Mouse (Mus musculus) brain, embryonic 18.5 days (tissue): ENCODE measurements around the gene Rara.
"Not testable (repeated sequence)": the region's sequence is repeated elsewhere in the genome, so short reads cannot be mapped to it uniquely, and the experiment has no call there.

Experiments
- DNase-seq: peaks from one replicate; pipeline ENCODE4 v3.0.0-alpha.2; 2012; ENCODE audit warnings: low read depth, low spot score

Gene Rara

DNA sequence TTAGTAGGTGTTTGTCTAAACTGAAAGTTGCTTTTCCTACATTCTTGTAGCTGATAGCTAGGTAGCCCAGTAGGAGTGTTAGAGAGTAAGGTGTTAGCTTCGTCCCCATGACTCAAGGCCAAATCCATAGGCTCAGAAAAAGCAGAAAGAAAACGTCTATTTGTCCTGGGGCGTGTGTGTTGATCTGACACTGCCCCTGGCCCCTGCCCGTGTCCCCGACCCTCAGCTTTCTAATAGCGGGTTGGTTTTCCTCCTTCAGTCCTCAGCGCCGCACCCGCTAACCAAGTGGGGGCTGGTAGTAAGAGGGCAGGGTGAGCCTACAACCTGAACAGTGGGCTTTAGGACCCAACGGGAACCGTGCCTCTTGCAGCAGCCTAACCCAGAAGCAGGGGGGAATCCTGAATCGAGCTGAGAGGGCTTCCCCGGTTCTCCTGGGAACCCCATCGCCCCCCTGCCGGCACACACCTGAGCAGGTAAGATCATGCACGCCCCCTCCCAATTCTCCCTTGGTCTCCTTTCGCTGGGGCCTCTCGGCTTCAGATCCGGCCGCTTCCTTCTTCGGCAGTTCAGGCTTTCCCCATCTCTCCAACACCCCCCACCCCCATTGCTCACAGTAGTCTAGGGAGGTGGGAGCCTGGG, at the start of gene Rara:
Gene Rara (plus strand): TSS at position 381 of the 639 bp plus-strand sequence.
- DNase-seq = no peak

DNA sequence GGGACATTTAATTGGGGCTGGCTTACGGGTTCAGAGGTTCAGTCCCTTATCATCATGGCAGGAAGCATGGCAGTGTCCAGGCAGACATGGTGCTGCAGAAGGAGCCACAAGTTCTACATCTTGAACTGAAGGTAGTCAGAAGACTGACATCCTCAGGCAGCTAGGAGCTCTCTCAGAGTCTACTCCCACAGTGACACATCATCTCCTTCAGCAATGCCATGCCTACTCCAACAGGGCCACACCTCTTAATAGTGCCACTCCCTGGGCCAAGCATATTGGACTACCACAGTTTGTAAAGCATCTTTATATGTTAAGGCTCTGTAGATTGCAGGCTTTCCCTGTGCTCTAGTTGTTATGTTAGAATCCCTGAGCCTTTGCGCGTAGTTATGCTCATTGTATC, 39.9 kb upstream of the Rara start:
- DNase-seq = no peak

DNA sequence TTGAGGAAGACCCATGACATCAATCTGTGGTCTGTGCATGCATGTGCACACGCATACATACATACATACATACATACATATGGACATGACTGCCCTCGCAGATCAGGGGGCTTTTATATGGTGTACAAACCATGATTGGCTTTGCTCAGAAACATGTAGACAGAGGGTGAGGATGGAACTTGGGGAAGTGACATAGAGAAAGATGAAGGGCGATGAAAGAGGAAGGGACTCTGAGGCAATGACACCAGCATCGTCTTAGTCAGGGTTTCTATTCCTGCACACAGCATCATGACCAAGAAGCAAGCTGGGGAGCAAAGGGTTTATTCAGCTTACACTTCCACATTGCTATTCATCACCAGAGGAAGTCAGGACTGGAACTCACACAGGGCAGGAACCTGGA, 38.5 kb upstream of the Rara start:
- DNase-seq = no peak

DNA sequence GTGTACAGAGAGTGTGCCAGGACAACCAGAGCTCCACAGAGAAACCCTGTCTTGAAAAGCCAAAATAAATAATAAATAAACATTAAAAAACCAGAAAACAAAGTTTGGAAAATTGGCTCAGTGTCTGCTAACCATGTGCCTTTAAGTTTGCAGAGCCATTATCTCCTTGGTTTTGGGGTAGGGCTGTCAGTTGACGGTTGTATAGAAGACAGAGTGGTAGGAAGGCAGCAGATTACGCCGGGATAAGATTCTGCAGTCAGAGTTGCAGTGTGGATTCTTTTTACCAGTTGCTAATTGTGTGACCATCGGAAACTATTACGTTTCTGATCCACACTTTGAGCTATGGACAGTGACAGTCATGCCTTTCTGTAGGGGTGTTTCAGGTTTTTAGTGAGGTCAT, 37.6 kb upstream of the Rara start:
- no peak for DNase-seq

DNA sequence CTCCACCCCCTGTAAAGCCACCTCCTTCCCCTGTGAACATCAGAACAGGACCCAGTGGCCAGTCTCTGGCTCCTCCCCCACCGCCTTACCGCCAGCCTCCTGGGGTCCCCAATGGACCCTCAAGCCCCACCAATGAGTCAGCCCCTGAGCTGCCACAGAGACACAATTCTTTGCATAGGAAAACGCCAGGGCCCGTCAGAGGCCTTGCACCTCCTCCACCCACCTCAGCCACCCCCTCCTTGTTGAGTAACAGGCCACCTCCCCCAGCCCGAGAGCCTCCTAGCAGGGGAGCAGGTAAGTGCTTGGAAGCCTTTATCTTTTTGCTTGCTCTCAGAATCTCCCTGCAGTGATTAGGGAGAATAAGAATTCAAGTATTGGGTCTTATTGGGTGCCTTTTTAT, 35.2 kb upstream of the Rara start:
- DNase-seq = no peak

DNA sequence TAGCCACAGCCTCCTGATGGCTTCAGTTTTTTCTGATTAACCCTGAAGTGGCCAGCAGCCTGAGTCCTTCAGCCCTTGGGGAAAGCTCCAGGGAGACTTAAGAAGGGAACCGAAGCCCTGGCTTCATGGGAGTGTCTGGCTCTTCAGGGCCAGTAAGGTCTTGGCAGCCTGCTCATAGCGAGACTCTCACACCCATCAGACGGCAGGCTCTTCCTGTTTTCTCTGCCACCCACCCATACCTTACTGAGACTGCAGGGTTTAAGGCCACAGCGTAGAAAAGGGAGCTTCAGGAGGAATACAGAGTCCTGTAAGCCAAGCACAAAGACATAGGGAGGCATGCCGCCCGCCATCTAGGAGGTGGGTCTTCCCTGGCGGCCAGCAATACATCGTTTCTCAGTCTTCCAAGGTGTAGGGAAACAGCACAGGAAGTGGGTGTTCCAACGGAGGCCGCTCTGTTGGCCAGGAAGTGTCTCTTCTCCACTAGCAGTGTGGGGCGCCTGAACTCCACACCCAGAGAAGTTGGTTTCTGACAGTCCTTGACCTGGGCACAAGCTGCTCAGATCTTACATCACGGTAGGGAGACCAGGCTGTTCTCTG, 27.0 kb upstream of the Rara start:
- DNase-seq = no peak

DNA sequence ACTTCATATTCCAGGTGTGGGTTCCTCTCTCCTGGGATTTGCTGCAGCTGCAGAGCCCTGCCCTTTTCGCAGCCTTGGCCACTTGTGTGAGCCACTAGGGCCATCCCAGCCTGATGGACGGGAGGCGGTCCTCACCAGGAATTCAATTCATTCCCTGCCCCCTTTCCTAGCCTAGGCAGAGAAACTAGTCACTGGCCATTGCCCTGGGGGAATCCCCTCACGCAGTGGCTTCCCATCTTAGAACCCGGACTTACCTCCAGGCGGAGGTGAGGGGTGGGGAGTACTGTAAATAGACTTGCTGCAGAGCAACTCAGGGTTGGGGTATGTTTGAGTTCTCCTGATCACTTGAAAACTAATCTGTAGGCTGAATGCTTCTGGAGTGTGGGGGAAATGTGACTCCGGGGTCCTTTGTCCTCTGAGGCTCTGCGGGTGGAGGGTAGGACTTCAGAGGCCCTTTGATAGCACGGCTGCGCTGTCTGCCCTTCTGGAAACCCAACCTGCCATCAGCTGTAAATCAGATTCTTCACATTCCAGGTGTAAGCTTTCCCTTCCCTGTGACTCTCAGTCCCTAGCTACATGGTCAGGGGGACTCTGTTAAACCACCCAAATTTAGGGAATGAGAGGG, 24.9 kb upstream of the Rara start:
- no peak for DNase-seq

DNA sequence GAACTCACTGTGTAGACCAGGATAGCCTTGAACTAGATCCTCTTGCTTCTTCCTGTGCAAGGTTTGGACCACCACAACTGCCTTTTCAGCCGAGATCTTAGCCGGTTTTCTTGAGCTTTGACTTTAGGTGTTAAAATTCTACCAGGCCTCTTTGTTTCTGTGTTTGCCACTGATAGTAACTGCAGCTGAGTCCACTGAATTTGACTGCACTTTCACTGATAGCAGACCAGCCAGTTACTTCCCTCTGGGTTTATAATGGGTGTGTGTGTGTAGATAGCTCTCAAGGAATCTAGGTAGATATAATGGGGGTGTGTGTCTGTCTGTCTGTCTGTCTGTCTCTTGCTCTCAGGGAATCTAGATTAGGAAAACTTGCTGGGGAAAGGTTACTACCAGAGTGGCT, 23.0 kb upstream of the Rara start:
- no peak for DNase-seq

DNA sequence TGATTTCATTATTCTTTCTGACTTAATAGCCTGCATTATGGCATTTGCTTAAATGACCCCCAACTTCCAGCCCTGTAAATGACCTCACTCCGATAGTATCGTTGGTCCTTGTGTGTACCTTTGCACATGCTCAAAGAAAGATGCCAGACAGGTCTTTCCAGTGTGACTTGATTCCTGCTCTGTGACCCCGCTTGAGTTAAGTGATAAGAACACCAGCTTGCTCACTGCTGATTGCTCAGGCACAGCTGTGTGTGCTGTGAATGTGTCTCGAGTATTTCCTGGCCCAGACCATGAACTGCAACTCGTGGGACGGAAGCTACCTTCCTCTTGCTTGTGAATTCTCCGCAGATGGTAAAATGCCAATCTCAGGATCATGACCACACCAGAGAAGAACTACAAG, 22.6 kb upstream of the Rara start:
- no peak for DNase-seq

DNA sequence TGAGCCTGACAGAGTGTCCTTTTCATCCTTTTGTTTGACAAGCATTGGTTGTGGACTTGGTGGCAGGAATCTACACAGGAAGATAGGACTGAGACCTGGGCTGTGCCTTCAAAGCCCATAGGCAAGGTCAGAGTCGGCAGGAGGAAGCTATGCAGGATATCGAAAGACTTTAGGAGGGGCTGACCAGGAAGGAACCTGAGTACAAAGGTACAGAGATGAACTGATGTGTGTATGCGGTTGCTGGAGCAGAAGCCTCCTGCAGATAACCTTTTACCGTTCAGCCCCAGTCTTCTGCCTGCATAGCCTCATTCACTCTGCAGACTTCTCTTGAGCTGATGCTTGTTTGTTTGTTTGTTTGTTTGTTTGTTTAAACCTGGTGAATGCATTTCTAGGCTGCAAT, 22.0 kb upstream of the Rara start:
- DNase-seq = no peak

DNA sequence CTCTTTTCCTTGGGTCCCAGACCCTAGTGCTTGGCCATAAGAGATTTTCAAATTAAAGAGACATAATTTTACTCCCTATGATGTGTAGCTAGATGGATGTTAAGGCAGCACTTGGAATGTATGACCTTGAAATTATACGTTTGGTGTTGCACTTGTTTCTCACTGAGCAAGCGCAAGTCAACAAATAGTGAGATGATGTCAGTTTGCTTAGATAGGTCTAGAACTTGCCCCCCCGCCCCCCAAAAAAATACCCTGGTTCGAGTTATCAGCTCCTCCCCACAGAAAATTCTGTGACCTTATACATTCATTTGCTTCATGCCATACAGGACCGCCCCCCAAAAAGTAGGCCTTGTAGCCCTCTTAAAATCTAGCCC, 20.6 kb upstream of the Rara start:
- DNase-seq = no peak

DNA sequence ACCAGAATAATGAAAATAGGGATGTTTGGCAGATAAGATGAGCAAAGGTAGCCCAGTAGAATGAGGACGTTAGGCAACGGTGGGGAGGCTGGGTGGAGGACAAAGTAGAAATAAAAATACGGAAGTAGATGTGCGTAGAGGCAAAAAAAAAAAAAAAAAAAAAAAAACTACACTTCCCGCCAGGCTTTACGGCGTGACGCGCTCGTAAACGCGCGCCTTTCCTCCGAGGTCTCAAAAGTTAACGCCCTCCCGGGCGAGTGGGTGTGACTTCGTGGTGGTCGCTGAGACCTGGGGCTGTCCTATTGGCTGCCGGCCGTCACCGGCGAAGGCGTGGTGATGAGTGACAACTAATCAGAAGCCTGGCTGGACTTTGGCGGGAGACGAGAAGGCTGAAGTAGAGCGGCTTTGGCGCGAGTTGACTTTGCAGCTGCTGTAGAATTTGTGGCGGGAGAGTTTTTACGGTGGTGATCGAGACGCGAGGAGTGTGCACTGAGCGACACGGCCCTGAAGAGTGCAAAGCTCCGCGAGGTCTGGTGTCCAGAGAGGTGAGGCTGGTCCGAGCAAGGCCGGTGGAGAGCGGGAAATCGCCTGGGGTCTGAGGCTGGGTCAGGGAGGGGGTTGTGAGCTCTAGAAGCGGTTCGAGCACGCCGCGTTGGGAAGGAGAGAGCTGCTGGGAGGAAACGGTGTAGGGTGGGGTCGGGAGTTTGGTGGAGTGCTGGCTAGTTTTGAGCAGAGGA, 20.0 kb upstream of the Rara start, which contains the start of gene Cdc6:
Gene Cdc6 (plus strand): TSS at position 365 of the 737 bp plus-strand sequence.
- DNase-seq = peak; percentile 93

DNA sequence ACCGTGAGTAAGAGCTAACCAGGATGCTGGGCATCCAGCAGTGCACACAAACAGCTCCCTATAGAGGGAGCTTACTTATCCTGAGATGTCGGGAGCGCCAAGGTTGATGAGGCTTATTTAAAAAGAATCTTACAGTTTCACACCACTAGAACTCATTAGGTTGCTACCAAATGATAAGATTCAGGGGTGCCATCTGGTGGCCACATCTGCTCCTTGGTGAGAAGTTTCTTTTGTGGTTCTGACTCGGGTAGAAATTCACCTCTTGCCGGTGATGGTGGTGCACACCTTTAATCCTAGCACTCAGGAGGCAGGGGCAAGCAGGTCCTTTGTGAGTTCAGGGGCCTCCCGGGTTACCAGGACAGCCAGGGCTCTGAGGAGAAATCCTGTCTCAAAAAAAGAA, 18.0 kb upstream of the Rara start:
- no peak for DNase-seq

DNA sequence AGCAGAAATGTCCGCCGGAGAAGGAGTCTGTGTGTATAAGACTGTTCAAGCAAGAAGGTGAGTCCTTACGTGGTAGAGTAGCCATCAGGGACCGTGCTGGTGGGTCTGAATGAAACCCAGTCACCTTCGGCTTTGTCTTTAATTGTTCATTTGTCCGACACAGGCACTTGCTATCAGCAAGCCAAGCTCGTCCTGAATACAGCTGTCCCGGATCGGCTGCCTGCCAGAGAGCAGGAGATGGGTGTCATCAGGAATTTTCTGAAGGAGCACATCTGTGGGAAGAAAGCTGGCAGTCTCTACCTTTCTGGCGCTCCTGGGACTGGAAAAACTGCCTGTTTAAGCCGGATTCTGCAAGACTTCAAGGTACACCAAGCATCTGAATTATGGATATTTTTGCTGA, 17.2 kb upstream of the Rara start:
- no peak for DNase-seq

DNA sequence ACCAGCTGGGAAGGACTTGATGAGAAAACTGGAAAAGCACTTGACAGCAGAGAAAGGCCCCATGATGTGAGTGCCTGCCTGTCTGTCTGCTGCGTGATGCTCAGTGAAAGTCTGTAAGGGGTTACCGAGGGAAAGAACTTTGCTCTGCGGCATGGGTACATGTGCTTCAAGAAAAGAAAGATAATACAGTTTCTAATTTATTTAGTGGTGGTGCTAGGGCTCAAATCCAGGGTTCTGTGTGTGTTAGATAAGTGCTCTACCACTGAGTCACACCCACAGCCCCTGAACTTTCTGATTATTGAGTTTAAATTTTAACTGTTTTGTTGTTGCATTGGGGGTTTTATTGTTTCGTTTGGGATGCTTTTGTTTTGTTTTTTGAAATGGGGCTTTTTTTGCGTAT, 16.1 kb upstream of the Rara start:
- no peak for DNase-seq

DNA sequence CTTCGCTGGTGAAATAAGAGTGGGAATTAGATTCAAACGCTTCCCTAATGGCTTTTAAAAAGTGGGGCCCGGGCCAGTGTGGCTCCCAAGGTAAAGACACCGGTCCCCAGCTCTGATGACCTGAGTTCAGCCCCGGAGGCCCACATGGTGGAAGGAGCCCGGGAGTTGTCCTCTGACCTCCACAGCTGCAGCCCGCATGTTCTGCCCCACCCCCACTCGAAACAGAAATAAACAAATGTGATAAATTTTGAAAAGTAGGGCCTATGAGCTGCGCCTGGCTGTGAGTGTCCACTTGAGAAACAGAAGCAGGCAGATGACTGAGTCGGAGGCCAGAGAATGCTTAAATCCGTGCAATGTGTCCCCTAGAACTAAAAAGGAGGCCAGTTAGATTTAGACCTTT, 13.4 kb upstream of the Rara start:
- DNase-seq = no peak

DNA sequence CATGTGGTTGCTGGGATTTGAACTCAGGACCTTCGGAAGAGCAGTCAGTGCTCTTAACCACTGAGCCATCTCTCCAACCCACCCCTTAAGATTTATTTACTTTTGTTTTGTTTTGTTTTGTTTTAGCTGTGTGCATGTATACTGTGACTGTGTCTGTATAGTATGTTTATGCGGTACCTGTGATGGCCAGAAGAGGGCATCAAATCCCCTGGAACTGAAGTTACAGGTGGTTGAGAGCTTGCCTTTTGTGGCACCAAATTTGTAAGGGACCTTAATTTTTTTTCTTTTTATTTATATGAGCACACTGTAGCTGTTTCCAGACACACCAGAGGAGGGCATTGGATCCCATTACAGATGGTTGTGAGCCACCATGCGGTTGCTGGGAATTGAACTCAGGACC, 11.2 kb upstream of the Rara start:
- not testable (repeated sequence) for DNase-seq

DNA sequence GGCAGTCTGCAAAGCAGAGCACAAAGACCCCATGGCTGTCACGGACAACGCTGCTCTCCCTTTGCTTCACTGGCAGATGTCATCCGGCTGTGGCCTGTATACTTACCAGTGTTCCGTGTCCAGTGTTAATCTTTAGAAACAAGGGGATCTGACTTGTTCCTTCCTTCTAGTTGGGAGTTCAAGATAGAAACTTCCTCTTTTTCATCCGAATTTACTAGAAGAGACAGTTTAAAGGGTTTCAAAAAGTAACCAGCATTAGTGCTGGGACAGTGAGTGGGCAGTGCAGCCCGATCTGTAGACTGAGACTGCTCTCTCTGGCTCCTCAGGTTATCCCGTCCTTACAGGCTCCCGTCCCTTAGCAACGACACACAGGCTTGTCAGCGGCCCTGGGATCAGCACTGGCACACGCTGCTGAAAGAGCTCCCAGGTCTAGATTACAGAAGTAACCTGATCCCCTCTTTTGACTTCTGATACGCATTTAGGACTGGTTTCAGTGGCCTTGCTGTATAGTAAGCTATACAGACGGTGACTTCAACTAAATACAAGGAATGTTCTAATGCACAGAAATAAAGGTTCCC, 10.1 kb upstream of the Rara start:
- no peak for DNase-seq

DNA sequence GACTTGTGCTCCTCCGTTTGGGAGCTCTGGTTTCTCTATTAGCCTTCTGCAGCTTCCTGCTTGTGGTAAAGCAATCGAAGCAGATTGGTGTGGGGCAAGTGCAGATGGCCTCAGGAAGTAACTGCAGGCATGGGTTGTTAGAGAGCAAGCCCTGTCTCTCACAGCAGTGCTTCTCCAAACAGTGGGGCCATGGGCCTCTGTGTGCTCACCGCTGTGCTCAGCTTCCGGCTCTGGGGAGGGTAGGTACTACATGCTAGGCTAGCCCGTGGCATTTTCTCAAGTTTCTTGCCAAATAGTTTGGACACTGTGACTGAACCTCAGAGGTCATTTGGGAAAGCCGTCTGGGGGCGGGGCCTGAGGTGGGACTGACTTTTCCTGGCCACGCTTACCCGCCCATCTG, 9.4 kb upstream of the Rara start:
- no peak for DNase-seq

DNA sequence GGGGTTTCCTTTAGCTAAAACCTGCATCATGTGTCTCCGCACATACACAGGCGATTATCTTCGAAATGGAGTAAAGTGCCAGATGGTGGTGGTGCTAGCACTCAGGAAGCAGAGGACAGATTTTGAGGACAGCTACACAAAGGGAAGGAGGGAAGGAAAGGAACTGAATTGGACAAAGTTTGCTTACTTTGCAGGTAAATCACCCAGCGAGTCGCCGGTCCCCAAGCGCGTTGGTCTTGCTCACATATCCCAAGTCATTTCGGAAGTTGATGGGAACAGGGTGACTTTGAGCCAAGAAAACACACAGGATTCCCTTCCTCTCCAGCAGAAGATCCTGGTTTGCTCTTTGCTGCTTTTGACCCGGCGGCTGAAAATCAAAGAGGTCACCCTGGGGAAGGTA, 8.6 kb upstream of the Rara start:
- DNase-seq = no peak

DNA sequence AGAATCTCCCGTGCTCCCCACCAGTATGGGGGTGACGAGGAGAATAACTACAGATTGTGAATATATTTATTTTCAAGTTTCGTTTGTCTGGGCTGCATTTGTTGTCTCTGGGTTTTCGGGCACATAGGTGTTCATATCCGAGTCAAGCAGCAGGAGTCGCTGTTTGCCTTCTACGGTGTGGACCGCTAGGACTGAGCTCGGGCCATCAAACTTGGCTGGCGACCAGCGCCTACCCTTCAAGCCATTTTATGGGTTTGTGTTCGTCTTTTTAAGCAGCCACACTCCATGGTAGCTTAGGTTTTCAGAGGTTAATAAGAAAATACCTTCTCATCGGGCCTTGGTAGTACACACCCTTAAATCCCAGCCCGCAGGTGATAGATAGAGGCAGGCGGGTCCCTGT, 5.8 kb upstream of the Rara start:
- not testable (repeated sequence) for DNase-seq

DNA sequence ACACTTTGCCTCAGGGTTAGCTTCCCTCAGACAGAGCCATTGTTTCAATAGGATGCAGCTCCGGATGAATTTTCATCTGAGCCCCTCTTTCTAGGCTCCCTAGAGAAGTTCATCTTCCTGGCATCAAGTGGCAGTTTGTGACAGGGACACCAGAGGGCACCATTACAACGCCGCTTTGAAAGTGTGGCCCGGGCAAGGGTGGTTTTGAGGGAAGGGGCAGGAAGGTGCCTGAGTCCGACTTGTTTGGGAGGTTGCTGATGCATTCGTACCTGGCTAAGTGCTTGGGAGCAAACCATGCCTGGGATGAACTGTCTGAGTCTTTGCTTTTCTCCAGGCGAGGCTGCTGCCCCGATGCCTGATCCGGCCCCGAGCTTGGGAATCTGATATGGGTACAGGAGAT, 5.3 kb upstream of the Rara start:
- not testable (repeated sequence) for DNase-seq
